Mouse (Mus musculus) liver, adult 2 months (tissue): ENCODE results near the gene Ptpn6. TPM values are rescaled to one million over a fixed set of nuclear protein-coding genes. Genes with fewer than 3 reads are reported as not detected.

ENCODE experiments used
- DNase-seq: peaks from one replicate; pipeline ENCODE4 v3.0.0-alpha.2; 2011; ENCODE audit warnings: low read depth, low spot score; ENCODE audit errors: extremely low read depth
- H3K27ac ChIP-seq: fragments of 200-500 bp; replicated peaks from 2 replicates; pipeline ENCODE4 v1.5.1; 2012; ENCODE audit warnings: low read depth, mild to moderate bottlenecking, control low read depth, inconsistent platforms, low read length; ENCODE audit not compliant: insufficient read depth
- H3K27me3 ChIP-seq: fragments of 200-500 bp; 2 replicates; pipeline ENCODE4 v1.6.1; 2012; ENCODE audit warnings: mild to moderate bottlenecking, moderate library complexity, low read length, inconsistent platforms; ENCODE audit not compliant: control insufficient read depth, insufficient read depth
- H3K36me3 ChIP-seq: fragments of 200-500 bp; 2 replicates; pipeline ENCODE4 v1.6.1; 2012; ENCODE audit warnings: low read length, inconsistent platforms; ENCODE audit not compliant: control insufficient read depth, insufficient read depth
- H3K4me1 ChIP-seq: fragments of 200-500 bp; 2 replicates; pipeline ENCODE4 v1.6.1; 2011; ENCODE audit warnings: low read length; ENCODE audit not compliant: control insufficient read depth, insufficient read depth
- H3K4me3 ChIP-seq: fragments of 200-500 bp; 2 replicates; pipeline ENCODE4 v1.5.1; 2011; ENCODE audit warnings: low read depth, mild to moderate bottlenecking, control low read depth, low read length, moderate library complexity; ENCODE audit not compliant: insufficient read depth
- H3K79me2 ChIP-seq: fragments of 200-500 bp; 2 replicates; pipeline ENCODE4 v1.6.1; 2012; ENCODE audit warnings: inconsistent platforms, mild to moderate bottlenecking, low read length, moderate library complexity; ENCODE audit not compliant: control insufficient read depth, insufficient read depth
- H3K9ac ChIP-seq: fragments of 200-500 bp; 2 replicates; pipeline ENCODE4 v1.6.1; 2012; ENCODE audit warnings: low read depth, mild to moderate bottlenecking, control low read depth, inconsistent platforms, low read length
- CTCF ChIP-seq: fragments of 200-500 bp; IDR thresholded peaks from 2 replicates; pipeline ENCODE4 v1.5.1; 2011; ENCODE audit warnings: low read depth, low read length, control low read depth
- POLR2A ChIP-seq: fragments of 200-500 bp; IDR thresholded peaks from 2 replicates; pipeline ENCODE4 v1.6.1; 2011; ENCODE audit warnings: low read length, control low read depth; ENCODE audit not compliant: insufficient read depth; ENCODE audit errors: extremely low read depth
- WGBS: fragments of 180-500 bp; shearing (Covaris S2); methylation state at CpG from one replicate; pipeline ENCODE4 v1.1.7; 2018; 5-methylcytosine and 5-hydroxymethylcytosine counted together
- polyA plus RNA-seq: library from polyadenylated mRNA; depleted of rRNA; stranded (reverse); fragments of >200 nt; gene quantifications from 2 replicates; pipeline ENCODE4 v1.2.3, GENCODE M21; 2012
- total RNA-seq: library from RNA; depleted of rRNA; stranded (reverse); fragments of >200 nt; gene quantifications from 2 replicates; pipeline ENCODE4 v1.2.3, GENCODE M21; 2014

Gene Ptpn6
- total and polyA plus RNA-seq, 2 experiments: 17.8 to 19.7 TPM

GRCm38 (mm10) chr6:124744755-124745321 lies 6.3 kb upstream of the Ptpn6 start:
- no peak for DNase-seq
- WGBS: 71% methylated on average over 26 of the region's 26 CpGs
- H3K79me2 ChIP-seq: no peaks in the 10 kb centered on the region
- H3K9ac ChIP-seq: peak overlapping the region; percentile 49
- no peak for TF ChIP-seq POLR2A
- H3K27me3 ChIP-seq: no peaks in the 10 kb centered on the region
- peaks cover 9% of the 10 kb centered on the region for H3K4me1 ChIP-seq
- no peaks in the 10 kb centered on the region; the same call in 1 of the 2 replicates for H3K36me3 ChIP-seq
- peak overlapping the region; percentile 23; the same call in 1 of the 2 replicates for H3K27ac ChIP-seq
- H3K4me3 ChIP-seq: peak overlapping the region; percentile 34; the same call in 1 of the 2 replicates

- H3K4me1 ChIP-seq: peaks cover 19% of the 10 kb centered on the region
These were observed 5.1 kb upstream of the Ptpn6 start for GRCm38 (mm10) chr6:124743647-124744046.

GRCm38 (mm10) chr6:124742839-124743514 lies 4.5 kb upstream of the Ptpn6 start:
- Histone ChIP-seq H3K9ac (no peak overlapping the region), H3K4me1 (peaks cover 20% of the 10 kb centered on the region), H3K36me3 (no peaks in the 10 kb centered on the region; the same call in 1 of the 2 replicates), H3K27ac (no peak overlapping the region), H3K79me2 (no peaks in the 10 kb centered on the region), H3K27me3 (no peaks in the 10 kb centered on the region), H3K4me3 (no peak overlapping the region)
- 94% methylated on average over 15 of the region's 15 CpGs for WGBS
- TF ChIP-seq POLR2A (no peak), CTCF (no peak)
- no peak for DNase-seq

More at GRCm38 (mm10) chr6:124743647-124744046, 5.1 kb upstream of the Ptpn6 start:
- Histone ChIP-seq H3K27me3 (no peaks in the 10 kb centered on the region), H3K79me2 (no peaks in the 10 kb centered on the region), H3K36me3 (no peaks in the 10 kb centered on the region; the same call in 1 of the 2 replicates), H3K4me3 (no peak overlapping the region), H3K9ac (no peak overlapping the region), H3K27ac (no peak overlapping the region)
- WGBS: 92% methylated on average over 8 of the region's 8 CpGs
- TF ChIP-seq POLR2A: no peak
- TF ChIP-seq CTCF: no peak
- no peak for DNase-seq

GRCm38 (mm10) chr6:124741842-124742241 lies 3.3 kb upstream of the Ptpn6 start:
- WGBS: 76% methylated on average over 3 of the region's 3 CpGs
- H3K4me3 ChIP-seq: no peak overlapping the region; the same call in 1 of the 2 replicates

GRCm38 (mm10) chr6:124740888-124741761 lies 2.6 kb upstream of the Ptpn6 start, which contains the start of gene Grcc10:
Grcc10 (minus strand) TSS chr6:124741374.
- H3K79me2 ChIP-seq: no peaks in the 10 kb centered on the region
- TF ChIP-seq POLR2A (peak; percentile 92; the same call in 1 of the 2 replicates), CTCF (no peak)
- peaks cover 18% of the 10 kb centered on the region for H3K4me1 ChIP-seq
- peak within 1 kb of the TSS; percentile 86 for H3K27ac ChIP-seq
- no peaks in the 10 kb centered on the region for H3K36me3 ChIP-seq
- no peaks in the 10 kb centered on the region for H3K27me3 ChIP-seq
- peak; percentile 86 for DNase-seq
- WGBS: under 1% methylated on average over 41 of the region's 41 CpGs
- H3K9ac ChIP-seq: peak within 1 kb of the TSS; percentile 85
- H3K4me3 ChIP-seq: peak within 1 kb of the TSS; percentile 75

More at GRCm38 (mm10) chr6:124741842-124742241, 3.3 kb upstream of the Ptpn6 start:
- Histone ChIP-seq H3K27me3 (no peaks in the 10 kb centered on the region), H3K36me3 (no peaks in the 10 kb centered on the region), H3K27ac (peak overlapping the region; percentile 86), H3K79me2 (no peaks in the 10 kb centered on the region), H3K9ac (peak overlapping the region; percentile 78), H3K4me1 (peaks cover 21% of the 10 kb centered on the region)
- TF ChIP-seq CTCF (no peak), POLR2A (no peak)
- no peak for DNase-seq
